Mouse (Mus musculus): Measurements from ENCODE around the gene Tfap2a. TPM values are rescaled to one million over a fixed set of nuclear protein-coding genes. Genes with fewer than 3 reads are reported as not detected.

The Tfap2a gene
- polyA plus RNA-seq, 1 experiment = 0.62 TPM

DNA sequence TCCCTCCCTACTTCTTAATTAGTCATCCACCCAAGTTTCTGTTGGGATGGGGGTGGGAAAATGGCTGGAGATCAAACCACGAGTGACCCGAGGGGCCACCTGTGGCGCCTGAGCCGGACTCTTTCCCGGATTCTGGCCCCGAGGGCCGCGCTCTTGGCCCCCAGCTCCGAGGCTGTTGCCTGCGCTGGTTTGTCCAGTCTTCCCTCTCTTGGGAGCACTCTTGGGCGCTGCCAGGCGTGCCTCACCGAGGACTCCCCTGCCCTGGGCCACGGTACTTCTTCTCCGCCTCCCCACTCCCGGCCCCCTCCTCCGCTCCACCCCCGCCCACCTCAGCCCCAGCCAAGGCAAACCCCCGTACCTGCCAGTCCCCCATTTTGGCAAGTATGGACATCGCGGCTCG is 415 bp downstream of the Tfap2a start:
- no peak for TF ChIP-seq GATA1 (IDR thresholded peaks at IDR 0.05; ENCODE audit: low read length)

DNA sequence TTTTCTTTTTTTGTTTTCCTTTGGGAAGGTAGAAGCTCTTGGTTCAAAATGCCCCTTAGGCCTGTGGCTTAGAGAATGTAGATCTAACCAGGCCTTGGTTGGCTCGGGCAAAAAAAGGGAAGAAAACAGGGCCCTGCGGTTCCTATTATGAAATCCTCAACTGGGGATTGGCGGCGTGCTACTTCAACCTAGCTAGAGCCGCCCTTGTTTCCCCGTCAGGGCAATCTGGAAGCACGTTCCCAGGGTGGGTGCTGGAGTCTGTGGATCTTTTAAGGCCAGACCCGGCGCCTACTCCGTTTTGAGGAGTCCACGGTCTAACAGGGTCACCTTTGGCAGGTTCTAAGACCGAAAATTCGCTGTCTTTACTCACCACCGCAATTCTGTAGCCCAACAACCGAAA is 1.1 kb downstream of the Tfap2a start:
- TF ChIP-seq GATA1 (IDR thresholded peaks at IDR 0.05; ENCODE audit: low read length) = no peak

DNA sequence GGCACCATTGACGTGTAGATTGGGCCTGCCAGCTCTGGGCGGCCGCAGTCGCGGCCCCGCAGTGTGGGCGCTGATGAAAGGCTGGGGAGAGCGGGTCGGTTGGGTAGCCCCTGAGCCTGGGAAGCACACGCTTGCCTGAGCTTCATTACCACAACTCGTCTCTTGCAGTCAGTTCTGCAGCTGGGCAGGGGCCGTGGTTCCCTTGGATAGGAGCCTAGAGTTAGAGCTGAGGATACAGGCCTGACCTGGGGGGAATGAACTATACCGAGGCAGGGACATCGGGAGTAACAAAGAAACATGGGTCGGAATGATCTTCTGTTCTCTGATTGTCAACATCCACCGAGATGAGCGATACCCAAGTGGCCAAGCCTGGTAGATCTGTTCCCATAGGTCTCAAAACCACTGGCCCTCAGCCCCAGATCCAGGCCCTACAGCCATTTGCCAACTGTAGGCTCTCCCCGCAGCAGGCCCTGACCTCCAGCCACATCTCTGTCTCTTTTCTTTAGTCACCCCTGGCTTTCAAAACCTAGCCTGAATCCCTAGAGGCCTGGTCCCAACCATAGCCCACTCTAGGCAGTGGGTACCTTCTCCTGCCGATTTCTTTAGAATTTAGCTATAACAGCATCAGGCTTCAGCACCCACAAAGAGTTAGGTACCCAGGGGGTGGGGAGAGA is 1.9 kb downstream of the Tfap2a start:
- TF ChIP-seq GATA1 (IDR thresholded peaks at IDR 0.05; ENCODE audit: low read length) = no peak

DNA sequence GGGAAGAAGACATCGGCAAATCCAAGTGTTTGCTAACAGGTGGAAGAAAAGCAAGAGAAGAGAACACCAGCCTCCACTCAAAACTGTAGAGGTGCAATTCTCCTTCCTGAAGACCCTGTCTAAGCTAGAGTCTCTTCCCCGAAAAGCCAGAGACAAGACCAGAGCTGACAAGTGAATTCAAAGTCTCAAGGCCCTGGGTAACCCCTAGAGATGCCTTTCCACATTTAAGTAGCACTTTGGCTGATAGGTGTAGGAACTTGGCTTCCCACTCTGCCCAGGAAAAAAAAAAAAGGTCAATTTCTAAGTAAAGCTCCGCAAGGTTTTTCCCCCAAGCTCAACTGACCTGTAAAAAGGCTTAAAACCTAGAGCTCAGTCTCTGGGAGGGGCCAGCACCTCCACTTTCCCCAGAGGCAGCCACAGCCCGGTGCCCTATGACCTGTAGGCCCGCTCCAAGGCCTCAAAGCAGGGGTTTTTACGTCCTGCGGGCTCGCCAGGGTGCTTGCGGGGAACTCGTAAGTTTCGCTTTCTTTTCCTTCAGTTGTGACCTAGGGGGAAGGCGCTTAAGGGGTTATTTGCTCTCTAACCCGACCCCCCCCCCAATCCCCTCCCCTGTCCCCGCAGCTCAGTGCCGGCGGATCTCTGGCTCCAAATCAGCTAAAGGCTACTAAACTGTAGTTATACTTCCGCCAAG is 2.6 kb downstream of the Tfap2a start:
- no peak for TF ChIP-seq GATA1 (IDR thresholded peaks at IDR 0.05; ENCODE audit: low read length)

- TF ChIP-seq GATA1 (IDR thresholded peaks at IDR 0.05; ENCODE audit: low read length) = no peak
Observed at GRCm38 (mm10) chr13:40734316-40734965, 3.7 kb downstream of the Tfap2a start.

DNA sequence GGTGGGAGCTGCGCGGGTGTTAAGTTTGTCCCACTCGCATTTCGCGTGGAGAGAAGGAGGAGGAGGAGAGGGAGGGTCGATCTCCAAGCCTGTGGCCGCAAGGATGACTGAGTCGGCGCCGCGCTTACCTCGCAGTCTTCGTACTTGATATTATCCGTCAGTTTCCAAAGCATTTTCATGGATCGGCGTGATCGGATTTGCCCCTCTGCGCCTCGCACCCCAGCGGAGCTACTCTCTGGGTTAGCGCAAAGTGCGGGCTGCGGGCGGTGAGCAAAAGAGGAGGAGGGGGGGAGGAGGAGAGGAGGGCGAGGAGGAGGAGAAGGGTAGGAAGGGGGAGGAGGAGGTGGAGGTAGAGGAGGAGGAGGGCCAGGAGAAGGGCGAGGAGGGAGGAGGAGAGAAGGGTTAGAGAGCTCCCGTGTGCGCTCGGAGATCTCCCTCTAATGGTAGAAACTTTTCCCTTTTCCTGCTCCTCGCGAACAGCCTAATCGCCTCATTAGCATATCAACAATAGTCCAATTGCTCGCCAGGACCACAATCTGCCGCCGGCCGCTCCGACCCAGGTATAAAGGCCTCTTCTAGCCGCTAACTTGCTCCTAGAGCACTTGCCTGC is 4.5 kb downstream of the Tfap2a start:
- TF ChIP-seq GATA1 (IDR thresholded peaks at IDR 0.05; ENCODE audit: low read length) = no peak

DNA sequence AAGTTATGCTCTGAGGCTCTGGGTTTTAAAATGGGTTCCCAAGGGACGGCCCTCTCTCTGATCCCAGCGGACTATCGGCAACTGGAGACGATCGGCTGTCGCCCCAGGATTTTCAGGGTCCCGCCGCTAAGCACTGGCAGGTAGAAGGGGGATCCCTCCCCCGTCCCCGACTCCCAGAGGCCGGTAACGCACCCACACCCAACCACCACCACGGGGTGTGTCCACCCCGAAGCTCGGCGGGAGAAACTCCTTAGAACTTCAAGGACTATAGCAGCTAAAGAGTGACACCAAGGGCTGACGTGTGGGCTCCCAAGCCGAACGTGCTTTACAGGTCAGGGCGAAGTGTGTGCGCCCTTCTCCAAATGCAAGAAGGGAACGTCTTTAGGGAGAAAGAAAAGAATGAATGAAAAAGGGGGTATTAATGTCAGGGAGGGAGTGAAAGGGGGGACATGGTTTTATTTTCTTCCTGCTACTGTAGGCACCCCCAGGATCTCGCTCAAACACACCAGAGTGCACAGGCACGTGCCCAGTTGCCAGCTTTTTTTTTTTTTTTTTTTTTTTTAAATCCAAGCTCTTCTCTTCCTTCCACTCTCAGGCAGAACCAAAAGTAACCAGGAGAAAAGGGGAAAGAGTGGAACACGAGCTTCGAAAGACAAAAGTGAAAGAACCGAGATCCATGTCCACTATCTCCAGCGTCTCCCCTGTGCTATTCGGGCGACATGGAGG is 5.2 kb downstream of the Tfap2a start:
- no peak for TF ChIP-seq GATA1 (IDR thresholded peaks at IDR 0.05; ENCODE audit: low read length)

- no peak for TF ChIP-seq GATA1 (IDR thresholded peaks at IDR 0.05; ENCODE audit: low read length)
Observed at GRCm38 (mm10) chr13:40732085-40732484, 6.1 kb downstream of the Tfap2a start.

- no peak for TF ChIP-seq GATA1 (IDR thresholded peaks at IDR 0.05; ENCODE audit: low read length)
Observed at GRCm38 (mm10) chr13:40731179-40731841, 6.9 kb downstream of the Tfap2a start.

GRCm38 (mm10) chr13:40730651-40731178 is 7.5 kb downstream of the Tfap2a start:
- TF ChIP-seq GATA1 (IDR thresholded peaks at IDR 0.05; ENCODE audit: low read length) = no peak

- TF ChIP-seq GATA1 (IDR thresholded peaks at IDR 0.05; ENCODE audit: low read length) = no peak
Observed at GRCm38 (mm10) chr13:40729592-40730431, 8.4 kb downstream of the Tfap2a start.

GRCm38 (mm10) chr13:40729037-40729436 is 9.1 kb downstream of the Tfap2a start:
- TF ChIP-seq GATA1 (IDR thresholded peaks at IDR 0.05; ENCODE audit: low read length) = no peak

DNA sequence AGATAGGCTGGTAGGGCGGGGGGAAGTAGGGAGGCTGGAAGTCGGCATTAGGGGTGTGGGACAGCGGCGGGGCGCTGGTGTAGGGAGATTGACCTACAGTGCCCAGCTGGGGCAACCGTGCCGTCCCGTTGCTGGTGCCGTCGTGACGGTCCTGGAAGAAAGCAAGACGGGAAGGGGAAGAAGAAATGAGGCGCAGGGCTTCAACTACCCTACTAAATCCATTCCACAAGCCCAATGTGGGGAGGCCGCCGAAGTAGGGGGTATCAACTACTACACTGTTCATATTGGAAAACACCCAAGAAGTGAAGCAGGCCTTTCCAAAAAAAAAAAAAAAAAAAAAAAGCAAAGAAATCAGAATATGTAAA is 9.6 kb downstream of the Tfap2a start:
- no peak for TF ChIP-seq GATA1 (IDR thresholded peaks at IDR 0.05; ENCODE audit: low read length)
